18 mouse cellular contexts compared by ENCODE assay signal in genomic region chr6:136489899-136490298, GRCm38 (mm10). TPM values are rescaled to one million over a fixed set of nuclear protein-coding genes. Genes with fewer than 3 reads are reported as not detected.
A peak's percentile ranks its signal among the peaks of the same experiment; 100 is the strongest.
DNase-seq lines count a peak whose midpoint lies in the region; ATAC-seq and TF ChIP-seq lines count a peak whose summit lies in the region.
"Had no signal": no experiment of that assay in that cellular context is flagged by ENCODE, and none has a peak within 500 bp of the region (broad histone marks: within the 10 kb centered on the region; RNA-seq: fewer than 3 reads in every experiment).

No protein-coding gene starts in this region.

- H3K4me2 ChIP-seq in stomach, postnatal 0 days (replicated peaks; ENCODE audit: low read depth), result no peak overlapping the region
- H3K4me2 ChIP-seq: embryonic facial prominence, embryonic 13.5 days; forebrain, embryonic 15.5 days; heart, embryonic 13.5 days; hindbrain, embryonic 14.5 days; midbrain, embryonic 13.5 days; neural tube, embryonic 12.5 days had no signal

- H3K27ac ChIP-seq in spleen, adult 2 months (ENCODE audit: insufficient read depth, low read length), result peak overlapping the region; percentile 12; the same call in 1 of the 2 replicates
- peak overlapping the region; percentile 81 for H3K27ac ChIP-seq in stomach, postnatal 0 days (replicated peaks)
- H3K27ac ChIP-seq: embryonic facial prominence, embryonic 13.5 days; forebrain, embryonic 15.5 days; heart, embryonic 13.5 days; hindbrain, embryonic 14.5 days; kidney, postnatal 0 days; layer of hippocampus, adult 2 months; midbrain, embryonic 13.5 days; neural tube, embryonic 12.5 days had no signal

- no peaks in the 10 kb centered on the region for H3K9me3 ChIP-seq in stomach, postnatal 0 days (ENCODE audit: control insufficient read depth, low read length)
- H3K9me3 ChIP-seq: forebrain, embryonic 15.5 days; midbrain, embryonic 13.5 days; neural tube, embryonic 12.5 days had no signal

- H3K9ac ChIP-seq in stomach, postnatal 0 days (ENCODE audit: low read length), result no peak overlapping the region
- H3K9ac ChIP-seq: embryonic facial prominence, embryonic 13.5 days; forebrain, embryonic 15.5 days; heart, embryonic 13.5 days; hindbrain, embryonic 14.5 days; midbrain, embryonic 13.5 days; neural tube, embryonic 12.5 days had no signal

- DNase-seq in spleen, adult 2 months (ENCODE audit: low read depth in 1 of 2, low spot score in 2 of 2), result no peak
- no peak for DNase-seq in spleen, adult 12 weeks (ENCODE audit: low spot score)
- DNase-seq in ZHBTc4 (ENCODE audit: low read depth, low spot score), result peak; percentile 92
- peak; percentile 45 for DNase-seq in lung, postnatal 10 days
- peak; percentile 67 for DNase-seq in stomach, postnatal 0 days (ENCODE audit: low spot score)
- DNase-seq: cerebellum, postnatal 10 days; kidney, adult 18-20 months; liver had no signal

- no peaks in the 10 kb centered on the region for H3K27me3 ChIP-seq in spleen, adult 2 months (ENCODE audit: control insufficient read depth, insufficient read depth, low read length)
- H3K27me3 ChIP-seq in stomach, postnatal 0 days (ENCODE audit: control insufficient read depth, insufficient read depth, low read length), result no peaks in the 10 kb centered on the region
- H3K27me3 ChIP-seq: embryonic facial prominence, embryonic 13.5 days; forebrain, embryonic 15.5 days; heart, embryonic 13.5 days; midbrain, embryonic 13.5 days; neural tube, embryonic 12.5 days had no signal

- no peak overlapping the region for H3K4me3 ChIP-seq in spleen, adult 2 months (ENCODE audit: extremely low read depth, insufficient read depth, insufficient read length)
- no peak overlapping the region for H3K4me3 ChIP-seq in stomach, postnatal 0 days (ENCODE audit: low read depth, low read length)
- H3K4me3 ChIP-seq: embryonic facial prominence, embryonic 13.5 days; forebrain, embryonic 15.5 days; heart, embryonic 13.5 days; layer of hippocampus, adult 2 months; midbrain, embryonic 13.5 days; neural tube, embryonic 12.5 days had no signal

- no peaks in the 10 kb centered on the region for H3K36me3 ChIP-seq in spleen, adult 2 months (ENCODE audit: control insufficient read depth, insufficient read depth, low read length)
- no peaks in the 10 kb centered on the region for H3K36me3 ChIP-seq in stomach, postnatal 0 days (ENCODE audit: control insufficient read depth, insufficient read depth, low read length)
- H3K36me3 ChIP-seq: embryonic facial prominence, embryonic 13.5 days; forebrain, embryonic 15.5 days; heart, embryonic 13.5 days; midbrain, embryonic 13.5 days; neural tube, embryonic 12.5 days had no signal

- TF ChIP-seq EP300 in stomach, postnatal 0 days (optimal IDR thresholded peaks at IDR 0.05), result peak; percentile 79

- H3K4me1 ChIP-seq in spleen, adult 2 months (ENCODE audit: control insufficient read depth, insufficient read depth, insufficient read length), result peaks cover 9% of the 10 kb centered on the region
- H3K4me1 ChIP-seq in stomach, postnatal 0 days (replicated peaks; ENCODE audit: control insufficient read depth, insufficient read depth), result 0 out of 2 replicates have a peak, but pooled peaks cover 2% of the 10 kb centered on the region
- H3K4me1 ChIP-seq: embryonic facial prominence, embryonic 13.5 days; forebrain, embryonic 15.5 days; neural tube, embryonic 12.5 days had no signal

- TF ChIP-seq POLR2A in spleen, adult 2 months (IDR thresholded peaks at IDR 0.05; ENCODE audit: low read depth, low read length), result no peak

- no peak for TF ChIP-seq CTCF in spleen, adult 2 months (IDR thresholded peaks at IDR 0.05; ENCODE audit: extremely low read depth, insufficient read depth, insufficient read length, insufficient replicate concordance)
- no peak for TF ChIP-seq CTCF in stomach, postnatal 0 days (IDR thresholded peaks at IDR 0.05; ENCODE audit: low read depth)

- ATAC-seq in stomach, postnatal 0 days (ENCODE audit: low FRiP score, low TSS enrichment), result peak; percentile 83
- no peak for ATAC-seq in CD4-positive, CD25-positive, alpha-beta regulatory T cell, adult 4 months
- ATAC-seq in frontal cortex, adult (ENCODE audit: low TSS enrichment), result no peak
- ATAC-seq: forebrain, embryonic 15.5 days; midbrain, embryonic 13.5 days had no signal

- 78% methylated on average over 3 of the region's 3 CpGs for WGBS in spleen, adult 2 months
- WGBS in stomach, postnatal 0 days, result 52% methylated on average over 3 of the region's 3 CpGs

RNA-seq across cellular contexts. Expression of gene Atf7ip, which starts 16.1 kb away (rescaled TPM):
- 30.3 and 32.5 TPM in 2 replicates for polyA plus RNA-seq in spleen, adult 2 months (2012; rRNA removed)
- 8.4 and 9.5 TPM in 2 replicates for polyA plus RNA-seq in stomach, postnatal 0 days (2015; fragmentation: Nextera tagmentation; extraction: Ambion mirVana)
- polyA plus RNA-seq in CD4-positive, CD25-positive, alpha-beta regulatory T cell, adult 4 months (2017; shearing (Covaris generic)), result 100 to 1,000 TPM in 1 of 2 experiments, 10 to 100 TPM in 1; 96.5 to 115 TPM

Comparison
In these comparisons a context has a peak if more than half of its experiments do, and no peak if none do; other contexts are left out.
1. DNase-seq: peak in ZHBTc4 (single experiment), lung, postnatal 10 days (single experiment) and stomach, postnatal 0 days (single experiment); none in spleen, adult 2 months (0 of 2) and spleen, adult 12 weeks (single experiment).